Mouse (Mus musculus) megakaryocyte, embryonic 14.5 days (primary cell): ENCODE measurements around the gene Krt90. TPM values are rescaled to one million over a fixed set of nuclear protein-coding genes. Genes with fewer than 3 reads are reported as not detected.
"Not testable (repeated sequence)": the region's sequence is repeated elsewhere in the genome, so short reads cannot be mapped to it uniquely, and the experiment has no call there.

ENCODE experiments used
- H3K27me3 ChIP-seq: replicated peaks from 2 replicates; pipeline ENCODE3; 2012; ENCODE audit warnings: inconsistent platforms
- H3K36me3 ChIP-seq: replicated peaks from 2 replicates; pipeline ENCODE3; 2012; ENCODE audit warnings: low read length, inconsistent platforms, mixed read lengths
- H3K4me1 ChIP-seq: 2 replicates; pipeline ENCODE4 v1.6.1; 2012; ENCODE audit warnings: inconsistent platforms
- H3K4me3 ChIP-seq: replicated peaks from 2 replicates; pipeline ENCODE3; 2012; ENCODE audit warnings: moderate library complexity, mild to moderate bottlenecking, inconsistent platforms
- H3K9me3 ChIP-seq: 2 replicates; pipeline ENCODE4 v1.6.1; 2012; ENCODE audit warnings: inconsistent platforms
- FLI1 ChIP-seq: IDR thresholded peaks from 2 replicates; pipeline ENCODE4 v1.6.1; 2012; ENCODE audit warnings: low read length, inconsistent platforms, mixed read lengths
- GATA1 ChIP-seq: IDR thresholded peaks from 3 replicates; pipeline ENCODE4 v1.6.1; 2012; ENCODE audit warnings: mixed read lengths, low read length, inconsistent platforms, borderline replicate concordance
- polyA plus RNA-seq: library from polyadenylated mRNA; stranded (reverse); fragments of >175 nt; gene quantifications from 2 replicates; pipeline ENCODE4 v1.2.3, GENCODE M21; 2012; ENCODE audit warnings: low replicate concordance; ENCODE audit not compliant: insufficient read depth

The Krt90 gene
- polyA plus RNA-seq, 1 experiment, result not detected

- peaks cover 66% of the 10 kb centered on the region for H3K27me3 ChIP-seq
Measured at GRCm38 (mm10) chr15:101522556-101523232, 40.1 kb downstream of the Krt90 start.

GRCm38 (mm10) chr15:101519792-101520191, 43.0 kb downstream of the Krt90 start:
- Histone ChIP-seq H3K27me3 (peaks cover 44% of the 10 kb centered on the region), H3K4me3 (no peak overlapping the region), H3K36me3 (no peaks in the 10 kb centered on the region), H3K9me3 (peaks cover 5% of the 10 kb centered on the region; the same call in 1 of the 2 replicates), H3K4me1 (no peaks in the 10 kb centered on the region)
- TF ChIP-seq FLI1 (no peak), GATA1 (no peak)

More at GRCm38 (mm10) chr15:101522556-101523232, 40.1 kb downstream of the Krt90 start:
- TF ChIP-seq FLI1 (no peak), GATA1 (no peak)
- Histone ChIP-seq H3K4me1 (no peaks in the 10 kb centered on the region), H3K4me3 (no peak overlapping the region), H3K36me3 (no peaks in the 10 kb centered on the region), H3K9me3 (no peaks in the 10 kb centered on the region)

- H3K4me3 ChIP-seq, H3K36me3 ChIP-seq, H3K4me1 ChIP-seq: not testable (repeated sequence)
- Histone ChIP-seq H3K9me3 (peaks cover 11% of the 10 kb centered on the region; the same call in 1 of the 2 replicates), H3K27me3 (peaks cover 44% of the 10 kb centered on the region)
Measured at GRCm38 (mm10) chr15:101517161-101517560, 45.6 kb downstream of the Krt90 start, which contains the start of gene Gm49425. Gene Gm49425 (minus strand): TSS chr15:101517261.

GRCm38 (mm10) chr15:101508247-101508646, 54.5 kb downstream of the Krt90 start:
- Histone ChIP-seq H3K9me3 (0 out of 2 replicates have a peak, but pooled peaks cover 6% of the 10 kb centered on the region), H3K4me1 (no peaks in the 10 kb centered on the region; the same call in 1 of the 2 replicates), H3K27me3 (peaks cover 49% of the 10 kb centered on the region), H3K36me3 (no peaks in the 10 kb centered on the region), H3K4me3 (no peak overlapping the region)
- TF ChIP-seq GATA1 (no peak), FLI1 (no peak)

GRCm38 (mm10) chr15:101506896-101507758, 55.6 kb downstream of the Krt90 start:
- Histone ChIP-seq H3K36me3 (no peaks in the 10 kb centered on the region), H3K4me1 (no peaks in the 10 kb centered on the region; the same call in 1 of the 2 replicates), H3K9me3 (no peaks in the 10 kb centered on the region), H3K27me3 (peaks cover 54% of the 10 kb centered on the region), H3K4me3 (no peak overlapping the region)
- TF ChIP-seq FLI1 (no peak), GATA1 (no peak)

Other genes starting within 250 kb of the Krt90 start
- 0.63 TPM in 1 of 2 replicates, not detected in the other for gene Krt80, start 192.8 kb downstream of the Krt90 start, polyA plus RNA-seq
- not detected in 2 replicates for gene Krt7, start 151.9 kb downstream of the Krt90 start, polyA plus RNA-seq
- not detected in 2 replicates for gene Krt87, start 124.1 kb downstream of the Krt90 start, polyA plus RNA-seq
- gene Krt88, start 115.2 kb downstream of the Krt90 start, polyA plus RNA-seq, result 2.8 TPM in 1 of 2 replicates, not detected in the other
- not detected in 2 replicates for gene Krt81, start 99.2 kb downstream of the Krt90 start, polyA plus RNA-seq
- not detected in 2 replicates for gene Krt86, start 89.5 kb downstream of the Krt90 start, polyA plus RNA-seq
- not detected in 2 replicates for gene Krt83, start 71.4 kb downstream of the Krt90 start, polyA plus RNA-seq
- gene Gm49425, start 45.7 kb downstream of the Krt90 start, polyA plus RNA-seq, result not detected in 2 replicates
- gene Krt84, start 30.1 kb downstream of the Krt90 start, polyA plus RNA-seq, result not detected in 2 replicates
- not detected in 2 replicates for gene Krt82, start 12.3 kb downstream of the Krt90 start, polyA plus RNA-seq
- not detected in 2 replicates for gene Krt75, start 11.0 kb upstream of the Krt90 start, polyA plus RNA-seq
- gene Gm5414, start 65.2 kb upstream of the Krt90 start, polyA plus RNA-seq, result not detected in 2 replicates
- gene Gm5478, start 84.4 kb upstream of the Krt90 start, polyA plus RNA-seq, result not detected in 2 replicates
- not detected in 2 replicates for gene Krt6b, start 117.3 kb upstream of the Krt90 start, polyA plus RNA-seq
- 0.03 TPM in 1 of 2 replicates, not detected in the other for gene Krt6a, start 131.4 kb upstream of the Krt90 start, polyA plus RNA-seq
- not detected in 2 replicates for gene Krt5, start 149.9 kb upstream of the Krt90 start, polyA plus RNA-seq
- gene Krt71, start 180.2 kb upstream of the Krt90 start, polyA plus RNA-seq, result not detected in 2 replicates
- not detected in 2 replicates for gene Krt72, start 223.5 kb upstream of the Krt90 start, polyA plus RNA-seq
- gene Krt73, start 239.4 kb upstream of the Krt90 start, polyA plus RNA-seq, result not detected in 2 replicates